Mouse (Mus musculus): ENCODE measurements around the gene Trim15.
"Not testable (repeated sequence)": the region's sequence is repeated elsewhere in the genome, so short reads cannot be mapped to it uniquely, and the experiment has no call there.

Gene Trim15

GRCm38 (mm10) chr17:36866719-36867527 is at the start of gene Trim15:
Trim15 (minus strand) TSS chr17:36867210.
- DNase-seq (ENCODE audit: extremely low spot score, low spot score): peak; percentile 16

- DNase-seq (ENCODE audit: extremely low spot score, low spot score): peak; percentile 60
Observed at GRCm38 (mm10) chr17:36915076-36915475, 48.1 kb upstream of the Trim15 start.

- DNase-seq (ENCODE audit: extremely low spot score, low spot score): peak; percentile 63
Observed at GRCm38 (mm10) chr17:36914108-36914507, 47.1 kb upstream of the Trim15 start.

GRCm38 (mm10) chr17:36912031-36912430 is 45.0 kb upstream of the Trim15 start:
- DNase-seq (ENCODE audit: extremely low spot score, low spot score): no peak

- DNase-seq (ENCODE audit: extremely low spot score, low spot score): no peak
Observed at GRCm38 (mm10) chr17:36909802-36910201, 42.8 kb upstream of the Trim15 start.

GRCm38 (mm10) chr17:36908235-36908634 is 41.2 kb upstream of the Trim15 start:
- no peak for DNase-seq (ENCODE audit: extremely low spot score, low spot score)

GRCm38 (mm10) chr17:36903651-36904050 is 36.6 kb upstream of the Trim15 start:
- no peak for DNase-seq (ENCODE audit: extremely low spot score, low spot score)

- no peak for DNase-seq (ENCODE audit: extremely low spot score, low spot score)
Observed at GRCm38 (mm10) chr17:36900691-36901090, 33.7 kb upstream of the Trim15 start.

- DNase-seq (ENCODE audit: extremely low spot score, low spot score): no peak
Observed at GRCm38 (mm10) chr17:36900001-36900400, 33.0 kb upstream of the Trim15 start.

- DNase-seq (ENCODE audit: extremely low spot score, low spot score): no peak
Observed at GRCm38 (mm10) chr17:36899376-36899775, 32.4 kb upstream of the Trim15 start.

- DNase-seq (ENCODE audit: extremely low spot score, low spot score): no peak
Observed at GRCm38 (mm10) chr17:36897552-36898205, 30.7 kb upstream of the Trim15 start, which contains the start of gene Trim31. Trim31 (plus strand) TSS chr17:36898118.

GRCm38 (mm10) chr17:36897065-36897464 is 30.1 kb upstream of the Trim15 start:
- no peak for DNase-seq (ENCODE audit: extremely low spot score, low spot score)

GRCm38 (mm10) chr17:36896583-36896982 is 29.6 kb upstream of the Trim15 start:
- DNase-seq (ENCODE audit: extremely low spot score, low spot score): peak; percentile 31

GRCm38 (mm10) chr17:36893387-36893786 is 26.4 kb upstream of the Trim15 start:
- DNase-seq (ENCODE audit: extremely low spot score, low spot score): no peak

GRCm38 (mm10) chr17:36892362-36892761 is 25.4 kb upstream of the Trim15 start:
- peak; percentile 20 for DNase-seq (ENCODE audit: extremely low spot score, low spot score)

- DNase-seq (ENCODE audit: extremely low spot score, low spot score): not testable (repeated sequence)
Observed at GRCm38 (mm10) chr17:36891496-36891895, 24.5 kb upstream of the Trim15 start.

- no peak for DNase-seq (ENCODE audit: extremely low spot score, low spot score)
Observed at GRCm38 (mm10) chr17:36890073-36890903, 23.3 kb upstream of the Trim15 start, which contains the start of gene Trim40. Trim40 (minus strand) TSS chr17:36890123.

- no peak for DNase-seq (ENCODE audit: extremely low spot score, low spot score)
Observed at GRCm38 (mm10) chr17:36885132-36885790, 18.3 kb upstream of the Trim15 start.

- no peak for DNase-seq (ENCODE audit: extremely low spot score, low spot score)
Observed at GRCm38 (mm10) chr17:36883350-36883749, 16.3 kb upstream of the Trim15 start.

- DNase-seq (ENCODE audit: extremely low spot score, low spot score): no peak
Observed at GRCm38 (mm10) chr17:36874636-36875035, 7.6 kb upstream of the Trim15 start.
